Mouse (Mus musculus) spleen, adult 2 months (tissue): ENCODE measurements around the gene Tpmt.

ENCODE experiments used
- CTCF ChIP-seq: fragments of 200-500 bp; IDR thresholded peaks from 2 replicates; pipeline ENCODE4 v1.5.1; 2011; ENCODE audit warnings: mild to moderate bottlenecking, inconsistent platforms; ENCODE audit not compliant: insufficient read depth, insufficient read length, insufficient replicate concordance; ENCODE audit errors: extremely low read depth
- POLR2A ChIP-seq: fragments of 200-500 bp; IDR thresholded peaks from 2 replicates; pipeline ENCODE4 v1.6.1; 2011; ENCODE audit warnings: low read depth, low read length, inconsistent platforms

DNA sequence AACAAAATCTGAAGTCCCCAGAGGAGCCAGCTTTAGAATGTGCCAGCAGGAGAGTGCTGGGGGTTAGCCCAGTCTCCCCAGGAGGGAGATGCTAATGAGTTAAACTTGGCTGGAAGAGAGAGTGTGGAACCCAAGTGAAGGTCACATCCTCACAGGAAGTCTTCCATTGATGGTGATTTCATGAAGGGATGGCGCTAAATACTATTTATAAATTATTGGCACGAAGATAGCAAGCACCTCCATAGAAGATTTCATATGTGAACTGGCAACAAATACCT lies 51.3 kb downstream of the Tpmt start:
- TF ChIP-seq CTCF (no peak), POLR2A (no peak)
